Mouse (Mus musculus) ES-E14 (cell line): ENCODE results near the gene Atg5. TPM values are rescaled to one million over a fixed set of nuclear protein-coding genes. Genes with fewer than 3 reads are reported as not detected.

Source experiments
- DNase-seq: peaks from one replicate; pipeline ENCODE4 v3.0.0-alpha.2; 2013; ENCODE audit warnings: low read depth, low spot score
- H3K27ac ChIP-seq: 2 replicates; pipeline ENCODE4 v1.5.1; 2012; ENCODE audit warnings: low read depth, mild to moderate bottlenecking, low read length, moderate library complexity, mixed read lengths; ENCODE audit not compliant: poor library complexity, insufficient read depth, severe bottlenecking
- H3K36me3 ChIP-seq: 2 replicates; pipeline ENCODE4 v1.6.1; 2012; ENCODE audit warnings: mild to moderate bottlenecking, low read length, moderate library complexity, mixed read lengths; ENCODE audit not compliant: control insufficient read depth, poor library complexity, insufficient read depth, severe bottlenecking
- H3K4me1 ChIP-seq, 2 experiments: fragments of 150-350 bp in 1 of 2; sonication (generic) in 1 of 2; 2 replicates each; pipeline ENCODE4 v1.6.1; 2012; ENCODE audit warnings: low read length in 2 of 2, mild to moderate bottlenecking in 1 of 2, mixed read lengths in 1 of 2; ENCODE audit not compliant: control insufficient read depth in 2 of 2, insufficient read depth in 2 of 2, poor library complexity in 1 of 2
- H3K4me3 ChIP-seq, 2 experiments: fragments of 150-350 bp in 1 of 2; sonication (generic) in 1 of 2; 2 replicates each; pipeline ENCODE4 v1.5.1; 2012; ENCODE audit warnings: low read length in 2 of 2, low read depth in 1 of 2, mild to moderate bottlenecking in 1 of 2, mixed read lengths in 1 of 2; ENCODE audit not compliant: insufficient read depth in 1 of 2, poor library complexity in 1 of 2, severe bottlenecking in 1 of 2
- H3K9ac ChIP-seq: 2 replicates; pipeline ENCODE4 v1.6.1; 2012; ENCODE audit warnings: low read depth, mild to moderate bottlenecking, low read length, mixed read lengths; ENCODE audit not compliant: poor library complexity, insufficient read depth, severe bottlenecking
- H3K9me3 ChIP-seq: fragments of 150-350 bp; sonication (generic); 2 replicates; pipeline ENCODE4 v1.6.1; 2012; ENCODE audit warnings: low read depth, mild to moderate bottlenecking, low read length; ENCODE audit not compliant: control insufficient read depth, insufficient read depth
- CHD2 ChIP-seq: IDR thresholded peaks from 2 replicates; pipeline ENCODE4 v1.6.1; 2014; ENCODE audit warnings: mild to moderate bottlenecking, low read depth, low read length, inconsistent platforms
- HCFC1 ChIP-seq: IDR thresholded peaks from 2 replicates; pipeline ENCODE4 v1.6.1; 2012; ENCODE audit warnings: low read length, inconsistent platforms, borderline replicate concordance; ENCODE audit not compliant: insufficient read depth
- MAFK ChIP-seq: IDR thresholded peaks from 2 replicates; pipeline ENCODE4 v1.6.1; 2014; ENCODE audit warnings: mild to moderate bottlenecking, low read depth, low read length, inconsistent platforms; ENCODE audit not compliant: insufficient read depth
- ZC3H11A ChIP-seq: IDR thresholded peaks from 2 replicates; pipeline ENCODE4 v1.6.1; 2012; ENCODE audit warnings: low read depth, mild to moderate bottlenecking, inconsistent platforms, low read length, borderline replicate concordance
- ZNF384 ChIP-seq: IDR thresholded peaks from 2 replicates; pipeline ENCODE4 v1.6.1; 2012; ENCODE audit warnings: low read depth, low read length, inconsistent platforms
- in situ Hi-C, 2 experiments: fragments of 600-800 bp; cut with MboI; formaldehyde crosslinking; loops; one replicate each; pipeline ENCODE4 v1.15.1; 2025; ENCODE audit warnings: low sequenced_read_pairs in 2 of 2, inconsistent platforms in 1 of 2; ENCODE audit not compliant: unreplicated experiment in 2 of 2
- total RNA-seq: library from RNA; depleted of rRNA; stranded (reverse); fragments of 300-350 nt; gene quantifications from 2 replicates; pipeline ENCODE4 v1.2.3, GENCODE M21; 2012

Gene Atg5
- total RNA-seq, 1 experiment: 22.5 TPM

DNA sequence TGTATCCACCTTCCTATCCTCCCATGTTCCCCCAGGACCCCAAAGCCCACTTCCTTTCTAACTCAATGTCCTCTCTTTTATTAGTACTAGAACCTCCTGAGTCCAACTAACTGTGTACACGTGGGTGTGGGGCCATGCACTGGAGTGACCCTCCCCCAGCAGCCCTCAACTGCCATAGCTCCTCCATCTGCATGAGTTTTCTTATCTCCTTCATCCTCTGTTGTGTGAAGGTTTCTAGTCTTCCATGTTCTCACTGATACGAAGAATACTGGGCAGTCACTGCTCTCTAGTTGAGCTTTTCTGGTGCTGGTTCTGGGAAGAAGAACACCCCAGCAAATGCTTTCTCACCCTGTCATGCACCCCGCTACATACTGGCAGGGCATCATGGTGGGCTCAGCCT is 104.1 kb downstream of the Atg5 start:
- Histone ChIP-seq H3K27ac (no peak overlapping the region), H3K4me1 (peaks cover 7 to 15% of the 10 kb centered on the region in 2 experiments; a peak in 3 of 4 replicates), H3K36me3 (no peaks in the 10 kb centered on the region), H3K9me3 (no peaks in the 10 kb centered on the region), H3K4me3 (no peak overlapping the region), H3K9ac (no peak overlapping the region)
- TF ChIP-seq MAFK: no peak
- DNase-seq: no peak
- in situ Hi-C loops: no loop called here

DNA sequence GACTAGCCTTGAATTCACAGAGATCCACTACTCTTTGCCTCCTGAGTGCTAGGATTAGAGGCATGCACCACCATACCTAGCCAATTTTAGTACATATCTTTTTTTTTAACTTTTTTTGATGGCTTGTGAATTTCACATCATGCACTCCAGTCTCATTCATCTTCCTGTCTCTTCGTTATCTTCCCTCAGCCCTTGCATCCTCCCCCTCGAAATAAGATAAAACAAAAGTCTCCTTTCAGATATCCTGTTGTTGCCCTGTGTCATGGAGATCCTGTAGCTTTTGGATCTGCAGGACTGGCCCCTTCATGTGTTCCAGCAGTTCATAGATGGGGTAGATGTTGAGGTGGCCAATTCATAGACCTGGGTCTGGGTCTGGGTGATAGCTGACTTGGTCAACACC is 106.5 kb downstream of the Atg5 start:
- in situ Hi-C loops: no loop called here
- no peaks in the 10 kb centered on the region for H3K9me3 ChIP-seq

DNA sequence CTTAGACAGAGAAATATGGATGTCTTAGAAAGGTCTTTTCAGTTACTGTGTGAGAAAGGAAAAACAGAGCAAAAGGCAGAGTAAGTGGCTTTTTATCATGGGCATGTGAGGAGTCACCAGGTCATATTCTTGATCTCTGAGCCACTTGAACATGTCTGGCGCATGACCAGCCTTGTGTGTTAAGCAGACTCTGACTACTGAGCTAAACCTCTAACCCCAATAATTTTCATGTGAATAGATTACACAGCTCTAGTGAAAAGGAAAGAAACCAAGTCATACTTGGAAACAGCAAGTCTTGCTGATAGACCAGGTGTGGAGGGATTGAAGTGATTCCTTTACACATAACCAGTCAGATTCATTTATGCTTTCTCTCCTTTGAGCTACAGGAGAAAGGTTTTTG is 107.3 kb downstream of the Atg5 start:
- Histone ChIP-seq H3K27ac (no peak overlapping the region), H3K4me3 (no peak overlapping the region), H3K9me3 (no peaks in the 10 kb centered on the region), H3K4me1 (peaks cover 5 to 6% of the 10 kb centered on the region in 2 experiments), H3K36me3 (no peaks in the 10 kb centered on the region), H3K9ac (no peak overlapping the region)
- in situ Hi-C loops: no loop called here
- TF ChIP-seq ZC3H11A (no peak), HCFC1 (no peak), CHD2 (no peak), ZNF384 (no peak), MAFK (no peak)
- no peak for DNase-seq

More for the DNA sequence above, 106.5 kb downstream of the Atg5 start:
- H3K4me1 ChIP-seq: peaks cover under 1 to 2% of the 10 kb centered on the region in 2 experiments; a peak in 2 of 4 replicates
- H3K27ac ChIP-seq: no peak overlapping the region
- no peak for DNase-seq
- H3K9ac ChIP-seq: no peak overlapping the region
- TF ChIP-seq ZNF384: no peak
- no peak for TF ChIP-seq MAFK
- H3K36me3 ChIP-seq: no peaks in the 10 kb centered on the region
- no peak overlapping the region for H3K4me3 ChIP-seq

DNA sequence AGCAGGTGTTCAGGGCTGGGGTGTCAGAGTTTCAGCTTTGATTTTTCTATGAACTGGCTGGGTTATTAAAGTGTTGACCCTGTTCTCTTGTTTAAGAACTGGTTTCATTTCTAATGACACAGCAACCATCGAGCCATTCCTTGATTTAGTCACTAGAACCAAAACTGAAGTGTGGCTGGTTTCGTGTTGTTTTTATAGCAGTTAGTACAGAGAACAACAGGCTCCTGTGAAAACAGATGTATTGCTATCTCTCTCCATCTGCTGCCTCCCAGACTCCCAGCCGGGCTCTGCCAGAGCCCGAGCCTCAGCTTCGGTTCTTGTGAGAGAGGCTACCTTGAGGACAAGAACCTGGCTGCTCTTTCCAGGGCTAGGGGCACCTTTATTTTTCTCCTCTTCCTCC is 109.7 kb downstream of the Atg5 start:
- peaks cover 11% of the 10 kb centered on the region in 2 experiments for H3K4me1 ChIP-seq
- no peak overlapping the region for H3K4me3 ChIP-seq
- H3K36me3 ChIP-seq: no peaks in the 10 kb centered on the region
- no peaks in the 10 kb centered on the region for H3K9me3 ChIP-seq
- in situ Hi-C loops: no loop called here
- H3K9ac ChIP-seq: no peak overlapping the region
- DNase-seq: no peak
- no peak overlapping the region for H3K27ac ChIP-seq
- TF ChIP-seq CHD2: no peak

DNA sequence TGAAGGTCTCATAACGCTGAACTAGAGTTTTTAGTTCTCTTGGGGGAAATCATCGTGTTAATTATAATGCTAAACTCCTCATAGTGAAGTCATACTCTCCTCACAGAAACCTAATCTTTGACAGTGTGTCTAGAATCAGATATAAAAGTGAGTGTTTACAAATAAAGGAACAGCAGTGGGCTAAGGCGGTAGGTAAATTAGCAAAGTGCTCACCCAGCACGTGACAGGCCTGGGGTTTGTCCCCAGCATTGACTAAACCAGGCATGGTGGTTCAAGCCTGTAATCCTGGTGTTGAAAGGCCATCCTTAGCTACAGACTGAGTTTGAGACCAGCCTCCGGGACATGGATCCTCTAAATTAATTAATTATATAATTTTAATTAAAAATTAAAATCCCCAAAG is 110.2 kb downstream of the Atg5 start:
- Histone ChIP-seq H3K9ac (no peak overlapping the region), H3K36me3 (no peaks in the 10 kb centered on the region), H3K4me3 (no peak overlapping the region), H3K27ac (no peak overlapping the region), H3K4me1 (peaks cover 11% of the 10 kb centered on the region in 2 experiments), H3K9me3 (no peaks in the 10 kb centered on the region)
- no peak for TF ChIP-seq CHD2
- TF ChIP-seq ZC3H11A: no peak
- TF ChIP-seq MAFK: no peak
- no peak for TF ChIP-seq ZNF384
- TF ChIP-seq HCFC1: no peak
- no peak for DNase-seq
- in situ Hi-C loops: no loop called here
